Mouse (Mus musculus): ENCODE results near the gene Camta1. TPM values are rescaled to one million over a fixed set of nuclear protein-coding genes. Genes with fewer than 3 reads are reported as not detected.

Camta1 gene
- polyA plus RNA-seq, 1 experiment from 2014 or later = 25.3 TPM

- Histone ChIP-seq H3K4me2 (ENCODE audit: low read depth, low read length) (no peak overlapping the region), H3K27ac (ENCODE audit: low read length) (no peak overlapping the region), H3K27me3 (ENCODE audit: control insufficient read depth, insufficient read depth, low read depth, low read length) (no peaks in the 10 kb centered on the region; the same call in 1 of the 2 replicates), H3K4me1 (ENCODE audit: control insufficient read depth, low read depth, low read length) (no peaks in the 10 kb centered on the region), H3K9ac (ENCODE audit: low read depth, low read length) (no peak overlapping the region), H3K36me3 (ENCODE audit: control insufficient read depth, insufficient read depth) (no peaks in the 10 kb centered on the region), H3K9me3 (replicated peaks; ENCODE audit: control insufficient read depth, low read length) (no peaks in the 10 kb centered on the region), H3K4me3 (ENCODE audit: low read depth, low read length) (no peak overlapping the region)
- ATAC-seq (ENCODE audit: low read depth) = no peak
- 63% methylated on average over 8 of the region's 8 CpGs for WGBS (ENCODE audit: insufficient replicate concordance)
These were observed 701.2 kb downstream of the Camta1 start for GRCm38 (mm10) chr4:151160476-151160875.

- no peaks in the 10 kb centered on the region for H3K27me3 ChIP-seq (ENCODE audit: control insufficient read depth, insufficient read depth, low read depth, low read length)
- WGBS (ENCODE audit: insufficient replicate concordance) = 28% methylated on average over 3 of the region's 3 CpGs
- no peak for ATAC-seq (ENCODE audit: low read depth)
- H3K27ac ChIP-seq (ENCODE audit: low read length) = no peak overlapping the region
- H3K4me2 ChIP-seq (ENCODE audit: low read depth, low read length) = no peak overlapping the region
- no peak overlapping the region for H3K9ac ChIP-seq (ENCODE audit: low read depth, low read length)
- H3K4me1 ChIP-seq (ENCODE audit: control insufficient read depth, low read depth, low read length) = no peaks in the 10 kb centered on the region
- H3K4me3 ChIP-seq (ENCODE audit: low read depth, low read length) = no peak overlapping the region
- H3K9me3 ChIP-seq (replicated peaks; ENCODE audit: control insufficient read depth, low read length) = no peaks in the 10 kb centered on the region
- no peaks in the 10 kb centered on the region for H3K36me3 ChIP-seq (ENCODE audit: control insufficient read depth, insufficient read depth)
These were observed 703.4 kb downstream of the Camta1 start for GRCm38 (mm10) chr4:151158250-151158649.

GRCm38 (mm10) chr4:151156904-151157303, 704.8 kb downstream of the Camta1 start:
- no peak for ATAC-seq (ENCODE audit: low read depth)
- Histone ChIP-seq H3K27ac (ENCODE audit: low read length) (no peak overlapping the region), H3K4me2 (ENCODE audit: low read depth, low read length) (no peak overlapping the region), H3K36me3 (ENCODE audit: control insufficient read depth, insufficient read depth) (no peaks in the 10 kb centered on the region), H3K4me3 (ENCODE audit: low read depth, low read length) (no peak overlapping the region), H3K27me3 (ENCODE audit: control insufficient read depth, insufficient read depth, low read depth, low read length) (no peaks in the 10 kb centered on the region; the same call in 1 of the 2 replicates), H3K9ac (ENCODE audit: low read depth, low read length) (no peak overlapping the region), H3K9me3 (replicated peaks; ENCODE audit: control insufficient read depth, low read length) (no peaks in the 10 kb centered on the region), H3K4me1 (ENCODE audit: control insufficient read depth, low read depth, low read length) (no peaks in the 10 kb centered on the region)
- WGBS (ENCODE audit: insufficient replicate concordance) = 2% methylated on average over 7 of the region's 7 CpGs

- WGBS (ENCODE audit: insufficient replicate concordance) = 59% methylated on average over 4 of the region's 4 CpGs
These were observed 706.1 kb downstream of the Camta1 start for GRCm38 (mm10) chr4:151155587-151155986.

GRCm38 (mm10) chr4:151154306-151154705, 707.4 kb downstream of the Camta1 start:
- Histone ChIP-seq H3K9me3 (replicated peaks; ENCODE audit: control insufficient read depth, low read length) (no peaks in the 10 kb centered on the region), H3K9ac (ENCODE audit: low read depth, low read length) (no peak overlapping the region), H3K27ac (ENCODE audit: low read length) (no peak overlapping the region), H3K27me3 (ENCODE audit: control insufficient read depth, insufficient read depth, low read depth, low read length) (no peaks in the 10 kb centered on the region; the same call in 1 of the 2 replicates), H3K36me3 (ENCODE audit: control insufficient read depth, insufficient read depth) (no peaks in the 10 kb centered on the region), H3K4me3 (ENCODE audit: low read depth, low read length) (no peak overlapping the region), H3K4me1 (ENCODE audit: control insufficient read depth, low read depth, low read length) (no peaks in the 10 kb centered on the region), H3K4me2 (ENCODE audit: low read depth, low read length) (no peak overlapping the region)
- no peak for ATAC-seq (ENCODE audit: low read depth)
- WGBS (ENCODE audit: insufficient replicate concordance) = 45% methylated on average over 4 of the region's 4 CpGs

More at GRCm38 (mm10) chr4:151155587-151155986, 706.1 kb downstream of the Camta1 start:
- Histone ChIP-seq H3K36me3 (ENCODE audit: control insufficient read depth, insufficient read depth) (no peaks in the 10 kb centered on the region), H3K9me3 (replicated peaks; ENCODE audit: control insufficient read depth, low read length) (no peaks in the 10 kb centered on the region), H3K27me3 (ENCODE audit: control insufficient read depth, insufficient read depth, low read depth, low read length) (no peaks in the 10 kb centered on the region; the same call in 1 of the 2 replicates), H3K9ac (ENCODE audit: low read depth, low read length) (no peak overlapping the region), H3K27ac (ENCODE audit: low read length) (no peak overlapping the region), H3K4me3 (ENCODE audit: low read depth, low read length) (no peak overlapping the region), H3K4me2 (ENCODE audit: low read depth, low read length) (no peak overlapping the region), H3K4me1 (ENCODE audit: control insufficient read depth, low read depth, low read length) (no peaks in the 10 kb centered on the region)
- ATAC-seq (ENCODE audit: low read depth) = no peak

- Histone ChIP-seq H3K4me2 (ENCODE audit: low read depth, low read length) (no peak overlapping the region), H3K36me3 (ENCODE audit: control insufficient read depth, insufficient read depth) (no peaks in the 10 kb centered on the region), H3K4me1 (ENCODE audit: control insufficient read depth, low read depth, low read length) (no peaks in the 10 kb centered on the region), H3K27me3 (ENCODE audit: control insufficient read depth, insufficient read depth, low read depth, low read length) (no peaks in the 10 kb centered on the region; the same call in 1 of the 2 replicates), H3K9me3 (replicated peaks; ENCODE audit: control insufficient read depth, low read length) (no peaks in the 10 kb centered on the region), H3K27ac (ENCODE audit: low read length) (no peak overlapping the region), H3K9ac (ENCODE audit: low read depth, low read length) (no peak overlapping the region), H3K4me3 (ENCODE audit: low read depth, low read length) (no peak overlapping the region)
- WGBS (ENCODE audit: insufficient replicate concordance) = 30% methylated on average over 6 of the region's 6 CpGs
- ATAC-seq (ENCODE audit: low read depth) = no peak
These were observed 709.7 kb downstream of the Camta1 start for GRCm38 (mm10) chr4:151152010-151152409.

GRCm38 (mm10) chr4:151150842-151151241, 710.8 kb downstream of the Camta1 start:
- ATAC-seq (ENCODE audit: low read depth) = no peak
- H3K27ac ChIP-seq (ENCODE audit: low read length) = no peak overlapping the region
- WGBS (ENCODE audit: insufficient replicate concordance) = 71% methylated on average over 11 of the region's 11 CpGs
- H3K27me3 ChIP-seq (ENCODE audit: control insufficient read depth, insufficient read depth, low read depth, low read length) = no peaks in the 10 kb centered on the region; the same call in 1 of the 2 replicates
- no peaks in the 10 kb centered on the region for H3K4me1 ChIP-seq (ENCODE audit: control insufficient read depth, low read depth, low read length)
- no peaks in the 10 kb centered on the region for H3K9me3 ChIP-seq (replicated peaks; ENCODE audit: control insufficient read depth, low read length)
- H3K4me2 ChIP-seq (ENCODE audit: low read depth, low read length) = no peak overlapping the region
- no peaks in the 10 kb centered on the region for H3K36me3 ChIP-seq (ENCODE audit: control insufficient read depth, insufficient read depth)
- H3K9ac ChIP-seq (ENCODE audit: low read depth, low read length) = no peak overlapping the region
- H3K4me3 ChIP-seq (ENCODE audit: low read depth, low read length) = no peak overlapping the region

GRCm38 (mm10) chr4:151150115-151150514, 711.6 kb downstream of the Camta1 start:
- WGBS (ENCODE audit: insufficient replicate concordance) = 63% methylated on average over 11 of the region's 11 CpGs
- Histone ChIP-seq H3K4me1 (ENCODE audit: control insufficient read depth, low read depth, low read length) (no peaks in the 10 kb centered on the region), H3K9ac (ENCODE audit: low read depth, low read length) (no peak overlapping the region), H3K4me2 (ENCODE audit: low read depth, low read length) (no peak overlapping the region), H3K27me3 (ENCODE audit: control insufficient read depth, insufficient read depth, low read depth, low read length) (no peaks in the 10 kb centered on the region; the same call in 1 of the 2 replicates), H3K27ac (ENCODE audit: low read length) (no peak overlapping the region), H3K9me3 (replicated peaks; ENCODE audit: control insufficient read depth, low read length) (no peaks in the 10 kb centered on the region), H3K36me3 (ENCODE audit: control insufficient read depth, insufficient read depth) (no peaks in the 10 kb centered on the region), H3K4me3 (ENCODE audit: low read depth, low read length) (no peak overlapping the region)
- ATAC-seq (ENCODE audit: low read depth) = no peak

GRCm38 (mm10) chr4:151147541-151147940, 714.1 kb downstream of the Camta1 start:
- Histone ChIP-seq H3K4me1 (ENCODE audit: control insufficient read depth, low read depth, low read length) (no peaks in the 10 kb centered on the region), H3K36me3 (ENCODE audit: control insufficient read depth, insufficient read depth) (no peaks in the 10 kb centered on the region), H3K4me2 (ENCODE audit: low read depth, low read length) (no peak overlapping the region), H3K27me3 (ENCODE audit: control insufficient read depth, insufficient read depth, low read depth, low read length) (no peaks in the 10 kb centered on the region), H3K9me3 (replicated peaks; ENCODE audit: control insufficient read depth, low read length) (no peaks in the 10 kb centered on the region), H3K27ac (ENCODE audit: low read length) (no peak overlapping the region), H3K9ac (ENCODE audit: low read depth, low read length) (no peak overlapping the region), H3K4me3 (ENCODE audit: low read depth, low read length) (no peak overlapping the region)
- 43% methylated on average over 12 of the region's 12 CpGs for WGBS (ENCODE audit: insufficient replicate concordance)
- ATAC-seq (ENCODE audit: low read depth) = no peak

All from liver, embryonic 16.5 days (tissue).